Mouse (Mus musculus): ENCODE results near the gene Pom121l2.

The Pom121l2 gene

GRCm38 (mm10) chr13:21992550-21992949, 11.6 kb downstream of the Pom121l2 start:
- in situ Hi-C loops (cut with MseI, MboI), result no loop called here

- in situ Hi-C loops (cut with MseI, MboI), result no loop called here
Measured at GRCm38 (mm10) chr13:21993957-21994738, 13.2 kb downstream of the Pom121l2 start.

- in situ Hi-C loops (cut with MseI, MboI), result no loop called here
Measured at GRCm38 (mm10) chr13:21994896-21995295, 13.9 kb downstream of the Pom121l2 start.

DNA sequence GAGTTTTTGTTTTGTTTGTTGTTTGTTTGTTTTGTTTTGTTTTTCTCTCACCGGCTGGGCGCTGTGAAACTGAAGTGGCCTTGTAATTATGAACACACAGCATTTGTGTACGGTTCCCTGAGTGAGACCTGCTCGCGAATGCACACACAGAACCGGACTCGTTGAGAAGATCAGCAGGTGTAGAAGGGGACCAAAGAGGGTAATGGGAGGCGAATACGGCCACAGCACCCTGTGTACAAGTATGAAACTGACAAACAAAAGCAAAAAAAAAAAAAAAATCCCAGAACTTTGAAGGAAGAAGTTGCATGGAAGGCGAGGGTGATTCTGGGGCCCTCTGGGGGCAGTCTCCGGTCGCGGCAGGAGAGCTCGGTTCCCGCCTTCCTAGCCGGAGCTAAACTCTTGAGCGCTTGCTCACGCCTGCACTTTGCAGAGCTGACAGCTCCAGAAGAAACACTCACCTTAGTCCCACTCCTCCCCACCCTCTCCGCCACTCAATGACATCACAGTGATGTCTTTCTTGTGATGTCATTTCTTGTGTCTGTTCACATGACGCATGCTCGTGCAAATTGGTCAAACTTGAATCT, 14.4 kb downstream of the Pom121l2 start:
- in situ Hi-C loops (cut with MseI, MboI), result no loop called here

DNA sequence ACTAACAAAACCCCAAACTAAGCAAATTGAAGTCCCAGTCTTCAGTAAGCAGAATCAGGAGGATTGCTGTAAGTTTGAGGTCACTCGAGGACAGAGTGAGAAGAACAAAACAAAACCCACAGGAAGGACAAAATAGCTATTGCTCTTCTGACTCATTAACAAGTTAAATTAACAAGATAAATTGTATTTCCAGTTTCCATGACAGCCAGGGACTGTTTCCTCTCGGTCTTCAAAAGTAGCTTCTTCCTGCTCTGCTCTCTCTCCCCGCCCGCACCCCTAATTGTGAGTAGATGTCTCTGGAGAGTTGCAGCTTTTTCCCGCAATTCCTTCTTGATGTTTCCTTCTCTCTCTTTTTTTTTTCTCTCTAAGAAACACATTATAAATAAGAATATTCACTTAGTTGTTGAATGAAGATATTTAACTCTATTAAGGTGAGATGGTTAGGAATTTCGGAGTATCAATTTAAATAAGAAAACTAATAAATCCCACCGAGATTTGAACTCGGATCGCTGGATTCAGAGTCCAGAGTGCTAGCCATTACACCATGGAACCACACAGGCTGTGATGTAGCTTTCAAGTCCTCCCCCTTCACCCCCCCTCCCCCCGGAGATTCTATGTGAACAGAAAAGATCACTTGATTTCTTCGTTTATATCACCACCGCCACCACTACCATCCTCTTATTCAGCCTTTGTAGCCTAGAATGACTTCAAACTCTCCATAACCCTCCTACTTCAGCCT, 15.3 kb downstream of the Pom121l2 start:
- in situ Hi-C loops (cut with MseI, MboI), result no loop called here

DNA sequence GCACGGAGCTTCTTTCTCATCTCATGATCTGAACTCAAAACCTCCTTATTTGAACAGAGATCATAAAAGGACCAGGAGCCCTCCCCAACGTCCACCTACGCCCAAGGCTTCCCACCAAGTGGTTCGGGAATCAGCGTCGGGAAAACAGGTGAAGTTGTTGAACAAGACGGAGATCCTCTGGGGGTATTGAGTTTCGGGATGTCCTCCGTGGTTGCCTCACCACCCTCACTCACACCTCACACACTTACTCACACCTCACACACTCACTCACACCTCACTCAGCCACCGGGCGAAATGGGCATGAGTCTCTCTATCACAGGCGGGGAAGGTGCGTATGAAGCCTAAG, 15.8 kb downstream of the Pom121l2 start:
- in situ Hi-C loops (cut with MseI, MboI), result no loop called here

GRCm38 (mm10) chr13:21997201-21997820, 16.3 kb downstream of the Pom121l2 start:
- in situ Hi-C loops (cut with MseI, MboI), result no loop called here

DNA sequence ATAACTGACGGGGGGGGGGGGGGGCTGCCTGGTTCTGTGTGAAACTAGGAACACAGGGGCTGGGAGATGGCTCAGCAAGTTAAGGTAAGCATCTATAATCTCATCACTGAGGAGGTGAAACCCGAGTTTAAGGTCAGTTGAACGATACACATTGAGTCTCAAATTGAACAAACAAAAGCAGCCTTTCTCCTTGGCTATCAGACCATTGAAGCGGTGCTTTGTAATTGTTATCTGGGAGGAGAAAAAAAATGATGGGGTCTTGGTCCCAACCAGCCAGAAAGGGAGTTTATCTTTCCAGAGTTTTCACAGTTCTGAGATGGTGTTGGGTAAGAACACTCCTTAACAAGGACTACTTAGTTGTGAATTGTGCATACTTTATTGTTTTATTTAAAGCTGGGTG, 16.8 kb downstream of the Pom121l2 start:
- in situ Hi-C loops (cut with MseI, MboI), result no loop called here

DNA sequence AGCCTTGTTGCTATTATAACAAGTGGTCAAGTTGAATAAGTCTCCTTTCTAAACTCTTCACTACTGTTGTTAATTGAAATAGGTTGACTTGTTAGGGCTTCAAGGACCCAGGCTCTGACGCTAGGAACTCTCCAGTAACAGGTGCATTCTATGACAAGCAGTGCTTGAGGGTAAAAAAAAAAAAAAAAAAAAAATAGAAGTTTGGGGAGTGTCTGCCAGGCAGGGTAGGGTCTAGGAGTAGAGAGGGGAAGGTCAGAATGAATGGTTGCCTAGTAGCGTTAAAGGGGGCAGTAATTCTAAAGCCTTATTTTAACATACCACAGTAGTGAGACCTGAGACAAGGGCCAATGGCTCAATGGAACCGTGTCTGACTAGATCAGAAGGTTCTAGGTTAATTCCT, 17.4 kb downstream of the Pom121l2 start:
- in situ Hi-C loops (cut with MseI, MboI), result no loop called here

- in situ Hi-C loops (cut with MseI, MboI), result no loop called here
Measured at GRCm38 (mm10) chr13:21999147-21999546, 18.2 kb downstream of the Pom121l2 start.

- in situ Hi-C loops (cut with MseI, MboI), result no loop called here
Measured at GRCm38 (mm10) chr13:22001346-22001745, 20.4 kb downstream of the Pom121l2 start.

DNA sequence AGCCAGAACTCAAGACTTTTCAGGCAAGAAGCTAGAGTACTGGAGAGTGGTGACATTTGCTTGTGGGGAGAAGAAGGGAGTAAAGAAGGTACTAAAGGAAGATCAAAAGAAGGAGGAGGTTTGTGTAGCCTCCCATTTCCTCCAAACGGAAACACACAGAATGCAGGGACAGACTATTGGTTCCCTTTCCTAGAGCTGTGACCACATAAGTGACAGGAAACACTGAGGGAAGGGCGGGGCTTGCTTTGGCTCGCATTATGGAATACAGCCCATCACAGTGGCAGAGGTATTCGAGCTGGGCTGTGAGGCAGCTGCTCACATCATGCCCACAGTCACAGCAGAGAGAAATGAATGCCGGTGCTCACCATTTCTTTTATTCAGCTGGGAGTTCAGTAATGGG, 20.8 kb downstream of the Pom121l2 start:
- in situ Hi-C loops (cut with MseI, MboI), result no loop called here

GRCm38 (mm10) chr13:22005605-22006333, 24.8 kb downstream of the Pom121l2 start:
- in situ Hi-C loops (cut with MseI, MboI), result no loop called here

DNA sequence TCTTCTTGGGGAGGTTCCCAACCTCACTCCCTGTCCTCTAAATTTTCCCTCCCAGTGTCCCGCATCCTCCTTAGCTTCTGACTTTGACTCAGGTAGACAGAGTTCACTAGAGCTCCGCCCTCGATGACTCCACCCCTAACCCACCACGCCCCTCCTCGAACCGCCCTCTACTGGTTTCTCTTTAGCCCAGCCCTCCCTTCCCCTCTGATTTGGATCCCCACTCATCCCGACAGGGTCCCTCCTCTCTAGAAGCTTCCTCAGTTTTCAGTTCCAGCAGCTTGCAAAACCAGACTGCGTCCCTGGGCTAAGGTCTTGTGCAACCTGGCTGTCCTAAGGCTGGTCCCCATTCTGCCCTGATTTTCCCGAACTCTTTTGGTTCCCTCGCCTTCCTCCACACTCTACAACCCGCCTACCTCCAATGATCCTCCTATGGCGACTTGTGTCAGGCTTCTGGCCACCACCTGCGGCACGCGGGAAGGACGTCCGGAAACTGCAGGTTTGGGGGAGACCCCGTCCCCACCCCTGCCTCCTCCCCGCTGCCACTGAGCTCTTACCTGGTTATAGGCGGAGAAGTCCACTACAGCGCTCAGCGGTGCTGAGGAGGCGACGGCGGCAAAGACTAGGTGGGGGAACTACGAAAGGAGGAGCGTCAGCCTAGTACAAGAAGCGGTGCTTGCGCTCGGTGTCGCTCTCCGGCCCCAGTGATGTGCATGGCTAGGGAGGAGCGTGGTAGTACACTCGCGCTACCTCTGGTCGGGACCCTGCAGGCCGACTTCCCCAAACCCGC, 25.5 kb downstream of the Pom121l2 start:
- in situ Hi-C loops (cut with MseI, MboI), result no loop called here

DNA sequence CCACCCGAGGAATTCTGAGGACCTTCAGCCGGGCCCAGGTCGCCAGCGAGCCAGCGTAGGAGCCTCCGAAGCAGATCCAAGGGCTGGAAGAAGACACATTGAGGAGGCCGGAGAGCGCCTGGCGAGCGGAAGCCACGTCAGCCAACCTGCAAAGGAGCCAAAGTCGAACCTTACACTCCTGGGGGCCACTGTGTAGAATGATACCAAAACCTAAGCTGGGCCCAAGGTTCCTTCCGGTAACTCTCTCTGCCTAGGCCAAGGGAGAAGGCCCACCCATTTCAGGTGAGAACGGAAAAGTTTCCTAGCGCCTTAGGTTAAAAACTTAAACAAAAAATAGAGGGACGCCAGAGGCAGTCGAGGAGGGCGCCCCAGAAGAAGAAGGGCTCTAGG, 26.1 kb downstream of the Pom121l2 start:
- in situ Hi-C loops (cut with MseI, MboI), result no loop called here

DNA sequence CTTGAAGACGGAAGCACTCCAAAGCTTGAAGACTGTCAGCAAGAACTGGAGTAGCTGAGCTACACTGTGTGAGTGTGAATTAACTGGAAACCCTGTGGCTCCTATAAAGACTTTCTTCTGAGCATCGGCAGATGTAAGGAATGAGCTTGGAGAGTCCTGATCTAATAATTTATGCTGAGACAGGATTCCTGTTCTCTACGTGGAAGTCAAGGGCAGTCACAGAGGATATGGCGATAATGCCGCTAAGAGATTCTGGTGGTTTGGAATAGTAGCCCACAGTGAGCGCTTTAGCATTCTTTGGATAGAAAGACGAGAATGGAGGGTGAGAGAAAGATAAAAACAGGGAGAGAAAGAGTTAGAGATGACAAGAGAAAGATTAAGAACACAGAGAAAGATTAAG, 26.9 kb downstream of the Pom121l2 start:
- in situ Hi-C loops (cut with MseI, MboI), result no loop called here

GRCm38 (mm10) chr13:22008707-22009106, 27.7 kb downstream of the Pom121l2 start:
- in situ Hi-C loops (cut with MseI, MboI), result no loop called here

- in situ Hi-C loops (cut with MseI, MboI), result no loop called here
Measured at GRCm38 (mm10) chr13:22009642-22010041, 28.6 kb downstream of the Pom121l2 start, which contains the start of gene Prss16. Gene Prss16, minus strand, starts transcription at chr13:22009742.

DNA sequence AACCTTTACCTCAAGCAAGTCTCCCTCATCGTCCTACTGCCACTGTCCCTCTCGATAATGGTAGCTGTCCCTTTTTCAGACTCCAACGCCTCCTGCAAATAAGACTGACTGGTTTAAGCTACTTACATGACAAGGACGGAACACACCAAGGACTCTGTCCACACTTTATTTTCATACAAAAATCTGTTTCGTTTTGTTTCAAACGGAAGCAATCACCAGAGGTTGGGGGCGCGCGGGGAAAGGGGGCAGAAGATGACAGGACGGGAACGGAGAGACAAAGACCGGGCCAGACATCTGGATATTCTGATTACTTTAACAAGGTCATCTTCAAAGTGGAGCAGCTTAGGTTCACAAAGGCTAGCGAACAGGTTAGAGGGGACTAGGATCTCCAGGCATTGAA, 32.7 kb downstream of the Pom121l2 start:
- in situ Hi-C loops (cut with MseI, MboI), result no loop called here

DNA sequence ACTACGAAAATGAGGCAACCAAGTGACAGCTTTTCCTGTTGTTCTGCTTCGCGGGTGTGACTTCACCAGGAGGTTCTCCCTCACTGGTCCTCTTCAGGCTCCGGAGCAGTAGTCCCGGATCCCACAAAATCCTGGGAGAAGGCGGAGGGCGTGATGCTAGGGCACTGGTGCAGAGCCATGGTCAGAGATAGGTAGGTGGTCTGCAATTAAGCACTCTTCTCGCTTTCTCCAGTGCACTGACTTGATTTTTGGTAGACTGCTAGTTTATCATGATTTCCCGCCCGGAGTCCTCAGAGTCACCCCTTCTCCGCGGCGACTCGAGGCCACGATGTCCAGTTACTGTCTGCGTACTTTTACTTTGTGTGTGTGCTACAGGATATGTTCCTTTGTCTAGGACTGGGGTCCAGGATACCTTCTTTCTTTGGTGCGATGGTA, 33.4 kb downstream of the Pom121l2 start:
- in situ Hi-C loops (cut with MseI, MboI), result no loop called here

Measured in mouse trophoblast stem cell (cell line).